Mouse (Mus musculus) lung, postnatal 10 days (tissue): ENCODE measurements at regions not wholly inside any gene's neighbourhood (a gene's known extent, or its start where the extent isn't known, plus 50 kb on each side); places are given as distances from the start of the nearest gene placed in this dataset.

ENCODE experiments used
- DNase-seq: peaks from one replicate; pipeline ENCODE4 v3.0.0; 2021

DNA sequence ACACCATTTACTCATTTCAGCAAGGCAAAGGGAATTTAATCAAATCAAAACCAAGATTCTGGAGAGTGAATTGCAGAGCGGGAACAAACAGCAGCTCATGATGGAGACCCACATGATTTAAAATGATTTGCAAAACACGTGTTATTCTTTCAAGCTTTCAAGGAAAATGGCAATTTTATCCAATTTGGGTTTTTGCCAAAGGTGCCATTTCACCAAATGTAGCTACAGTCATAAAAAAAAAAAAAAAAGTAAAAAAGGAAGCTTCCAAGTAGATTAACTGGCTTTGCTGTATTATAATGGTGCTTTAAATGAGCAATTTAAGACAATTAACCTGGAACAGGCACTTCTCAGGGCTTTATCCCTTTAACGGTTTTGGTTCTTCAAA lies 1052.7 kb downstream of the 5730522E02Rik start:
- no peak for DNase-seq

GRCm38 (mm10) chr11:25158884-25159283 lies 1051.7 kb downstream of the 5730522E02Rik start:
- no peak for DNase-seq

DNA sequence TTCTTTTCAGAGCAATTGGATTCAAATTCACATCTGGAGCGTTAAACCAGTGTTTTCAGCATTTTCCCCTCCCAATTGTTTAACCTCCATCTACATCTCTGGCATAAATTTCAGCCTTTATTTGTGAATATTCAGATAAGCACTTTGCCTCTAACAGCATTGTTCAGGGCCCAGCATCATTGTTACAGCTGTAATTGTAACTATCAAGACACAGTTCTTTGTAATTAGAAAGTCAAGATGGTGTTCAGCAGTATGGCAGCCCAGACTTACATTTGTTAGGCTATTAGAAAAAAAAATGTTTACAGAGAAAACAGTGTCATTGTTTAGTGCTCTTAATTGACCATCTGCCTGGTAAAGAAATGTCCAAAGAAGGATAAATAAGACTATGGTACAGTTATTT lies 1042.6 kb downstream of the 5730522E02Rik start:
- no peak for DNase-seq

- DNase-seq = no peak
Observed at GRCm38 (mm10) chr11:25171048-25171447, 1039.5 kb downstream of the 5730522E02Rik start.
